Mouse (Mus musculus) thymus, adult 2 months (tissue): ENCODE measurements at regions not wholly inside any gene's neighbourhood (a gene's known extent, or its start where the extent isn't known, plus 50 kb on each side); places are given as distances from the start of the nearest gene placed in this dataset.
"Not testable (repeated sequence)": the region's sequence is repeated elsewhere in the genome, so short reads cannot be mapped to it uniquely, and the experiment has no call there.

ENCODE experiments used
- DNase-seq: peaks from one replicate; pipeline ENCODE4 v3.0.0; 2021
- H3K27ac ChIP-seq: fragments of 200-500 bp; 2 replicates; pipeline ENCODE4 v1.5.1; 2012; ENCODE audit warnings: low read length, control low read depth; ENCODE audit not compliant: control insufficient read depth, insufficient read depth
- H3K27me3 ChIP-seq: fragments of 200-500 bp; 2 replicates; pipeline ENCODE4 v1.6.1; 2012; ENCODE audit warnings: mild to moderate bottlenecking, low read length, moderate library complexity, mixed read lengths; ENCODE audit not compliant: control insufficient read depth, insufficient read depth
- H3K36me3 ChIP-seq: fragments of 200-500 bp; 2 replicates; pipeline ENCODE4 v1.6.1; 2012; ENCODE audit warnings: mild to moderate bottlenecking, low read length, moderate library complexity; ENCODE audit not compliant: control insufficient read depth, insufficient read depth
- H3K4me1 ChIP-seq: fragments of 200-500 bp; replicated peaks from 2 replicates; pipeline ENCODE4 v1.6.1; 2012; ENCODE audit warnings: low read length; ENCODE audit not compliant: control insufficient read depth, insufficient read depth
- H3K4me3 ChIP-seq: fragments of 200-500 bp; 2 replicates; pipeline ENCODE4 v1.5.1; 2012; ENCODE audit warnings: mild to moderate bottlenecking, low read length, control low read depth, moderate library complexity; ENCODE audit not compliant: control insufficient read depth, insufficient read depth
- CTCF ChIP-seq: fragments of 200-500 bp; IDR thresholded peaks from 2 replicates; pipeline ENCODE4 v1.5.1; 2012; ENCODE audit warnings: mild to moderate bottlenecking, control low read depth, low read length, moderate library complexity, borderline replicate concordance; ENCODE audit not compliant: control insufficient read depth, poor library complexity, insufficient read depth; ENCODE audit errors: extremely low read depth
- POLR2A ChIP-seq: fragments of 200-500 bp; IDR thresholded peaks from 2 replicates; pipeline ENCODE4 v1.6.1; 2012; ENCODE audit warnings: mild to moderate bottlenecking, low read length, control low read depth, moderate library complexity; ENCODE audit not compliant: control insufficient read depth, poor library complexity, insufficient read depth; ENCODE audit errors: extremely low read depth
- WGBS: fragments of 180-500 bp; shearing (Covaris S2); methylation state at CpG from one replicate; pipeline ENCODE4 v1.1.7; 2018; 5-methylcytosine and 5-hydroxymethylcytosine counted together

GRCm38 (mm10) chr12:113241373-113242193 is 55.9 kb downstream of the Tmem121 start:
- no peaks in the 10 kb centered on the region for H3K4me1 ChIP-seq
- H3K27me3 ChIP-seq = no peaks in the 10 kb centered on the region
- no peaks in the 10 kb centered on the region for H3K36me3 ChIP-seq
- 92% methylated on average over 7 of the region's 7 CpGs for WGBS
- H3K27ac ChIP-seq = no peak overlapping the region
- no peak overlapping the region for H3K4me3 ChIP-seq
- DNase-seq = no peak
- TF ChIP-seq CTCF = no peak
- no peak for TF ChIP-seq POLR2A

- H3K36me3 ChIP-seq = no peaks in the 10 kb centered on the region
- H3K4me3 ChIP-seq = no peak overlapping the region
- H3K27me3 ChIP-seq = no peaks in the 10 kb centered on the region
- no peaks in the 10 kb centered on the region for H3K4me1 ChIP-seq
- no peak for TF ChIP-seq POLR2A
- no peak for TF ChIP-seq CTCF
- no peak overlapping the region for H3K27ac ChIP-seq
- 90% methylated on average over 3 of the region's 3 CpGs for WGBS
- DNase-seq = no peak
Observed at GRCm38 (mm10) chr12:113242194-113242510, 56.4 kb downstream of the Tmem121 start.

- Histone ChIP-seq H3K27ac (no peak overlapping the region), H3K4me1 (no peaks in the 10 kb centered on the region), H3K27me3 (no peaks in the 10 kb centered on the region), H3K4me3 (no peak overlapping the region), H3K36me3 (no peaks in the 10 kb centered on the region)
- DNase-seq = no peak
- 92% methylated on average over 2 of the region's 2 CpGs for WGBS
- TF ChIP-seq POLR2A (no peak), CTCF (no peak)
Observed at GRCm38 (mm10) chr12:113244685-113245084, 59.0 kb downstream of the Tmem121 start.

GRCm38 (mm10) chr12:113253446-113254424 is 68.0 kb downstream of the Tmem121 start:
- H3K4me3 ChIP-seq, H3K4me1 ChIP-seq, H3K27ac ChIP-seq, H3K27me3 ChIP-seq, DNase-seq, H3K36me3 ChIP-seq: not testable (repeated sequence)
- 87% methylated on average over 2 of the region's 2 CpGs for WGBS

GRCm38 (mm10) chr12:113255331-113255730 is 69.6 kb downstream of the Tmem121 start:
- TF ChIP-seq CTCF (no peak), POLR2A (no peak)
- DNase-seq = no peak
- no peak overlapping the region for H3K27ac ChIP-seq

GRCm38 (mm10) chr12:113256628-113257027 is 70.9 kb downstream of the Tmem121 start:
- Histone ChIP-seq H3K36me3 (no peaks in the 10 kb centered on the region), H3K27ac (no peak overlapping the region), H3K27me3 (no peaks in the 10 kb centered on the region), H3K4me1 (no peaks in the 10 kb centered on the region), H3K4me3 (no peak overlapping the region)
- WGBS = 89% methylated on average over 2 of the region's 2 CpGs
- TF ChIP-seq CTCF = no peak
- no peak for TF ChIP-seq POLR2A
- no peak for DNase-seq

More at GRCm38 (mm10) chr12:113255331-113255730, 69.6 kb downstream of the Tmem121 start:
- Histone ChIP-seq H3K4me1 (no peaks in the 10 kb centered on the region), H3K4me3 (no peak overlapping the region), H3K36me3 (no peaks in the 10 kb centered on the region), H3K27me3 (no peaks in the 10 kb centered on the region)
- WGBS = 99% methylated on average over 3 of the region's 3 CpGs
